ENCODE assay signal across 8 mouse cellular contexts in genomic region chr5:122302810-122303745, GRCm38 (mm10). TPM values are rescaled to one million over a fixed set of nuclear protein-coding genes. Genes with fewer than 3 reads are reported as not detected.
DNase-seq lines count a peak whose midpoint lies in the region; ATAC-seq and TF ChIP-seq lines count a peak whose summit lies in the region.
"Had no signal": no experiment of that assay in that cellular context is flagged by ENCODE, and none has a peak within 500 bp of the region (broad histone marks: within the 10 kb centered on the region; RNA-seq: fewer than 3 reads in every experiment).

No protein-coding gene starts in this region.

- no peak for ATAC-seq in hindbrain, embryonic 13.5 days (ENCODE audit: low FRiP score)
- ATAC-seq in forebrain, embryonic 12.5 days (ENCODE audit: low FRiP score), result no peak

- H3K27ac ChIP-seq in layer of hippocampus, adult 2 months, result peak overlapping the region; percentile 65; the same call in 1 of the 2 replicates
- no peak overlapping the region for H3K27ac ChIP-seq in cortical plate, adult 2 months (ENCODE audit: insufficient read depth, low read length)
- H3K27ac ChIP-seq in hindbrain, embryonic 13.5 days, result peak overlapping the region; percentile 18; the same call in 1 of the 2 replicates
- peak overlapping the region; percentile 63 for H3K27ac ChIP-seq in olfactory bulb, adult 2 months (ENCODE audit: insufficient read depth, low read depth, low read length)
- no peak overlapping the region for H3K27ac ChIP-seq in forebrain, embryonic 12.5 days

- H3K4me3 ChIP-seq in layer of hippocampus, adult 2 months, result no peak overlapping the region
- no peak overlapping the region for H3K4me3 ChIP-seq in cortical plate, adult 2 months (ENCODE audit: insufficient read depth, low read length)
- H3K4me3 ChIP-seq in hindbrain, embryonic 13.5 days, result no peak overlapping the region
- H3K4me3 ChIP-seq in olfactory bulb, adult 2 months (ENCODE audit: insufficient read depth, low read depth, low read length), result no peak overlapping the region
- no peak overlapping the region for H3K4me3 ChIP-seq in forebrain, embryonic 12.5 days (replicated peaks)
- H3K4me3 ChIP-seq: lung, embryonic 15.5 days had no signal

- no peak for DNase-seq in layer of hippocampus, adult 2 months (ENCODE audit: low spot score in 2 of 2)
- DNase-seq in layer of hippocampus, postnatal 10 days (ENCODE audit: low spot score in 2 of 2), result no peak
- DNase-seq in c-Kit-positive CD71-positive TER-119-positive erythroid progenitor cells, embryonic 14.5 days (ENCODE audit: low spot score), result no peak

- 72% methylated on average over 17 of the region's 17 CpGs for WGBS in hindbrain, embryonic 13.5 days
- WGBS in olfactory bulb, adult 2 months, result 50% methylated on average over 17 of the region's 17 CpGs
- 79% methylated on average over 17 of the region's 17 CpGs for WGBS in forebrain, embryonic 12.5 days

- TF ChIP-seq POLR2A in cortical plate, adult 2 months (IDR thresholded peaks at IDR 0.05; ENCODE audit: extremely low read depth, insufficient read depth, low read length), result no peak
- no peak for TF ChIP-seq POLR2A in olfactory bulb, adult 2 months (IDR thresholded peaks at IDR 0.05; ENCODE audit: insufficient read depth, low read depth, low read length)

- H3K36me3 ChIP-seq in hindbrain, embryonic 13.5 days, result no peaks in the 10 kb centered on the region; the same call in 1 of the 2 replicates
- peaks cover 2% of the 10 kb centered on the region for H3K36me3 ChIP-seq in forebrain, embryonic 12.5 days (replicated peaks)

- peaks cover 23% of the 10 kb centered on the region for H3K4me1 ChIP-seq in cortical plate, adult 2 months (ENCODE audit: control insufficient read depth, insufficient read depth, low read length)
- H3K4me1 ChIP-seq in hindbrain, embryonic 13.5 days (replicated peaks), result peaks cover 34% of the 10 kb centered on the region
- peaks cover 42% of the 10 kb centered on the region for H3K4me1 ChIP-seq in olfactory bulb, adult 2 months (ENCODE audit: control insufficient read depth, insufficient read depth, low read length)
- H3K4me1 ChIP-seq in forebrain, embryonic 12.5 days, result peaks cover 13% of the 10 kb centered on the region; the same call in 1 of the 2 replicates

- peak overlapping the region; percentile 49; the same call in 1 of the 2 replicates for H3K9ac ChIP-seq in hindbrain, embryonic 13.5 days
- no peak overlapping the region for H3K9ac ChIP-seq in forebrain, embryonic 12.5 days
- H3K9ac ChIP-seq: lung, embryonic 15.5 days had no signal

- H3K4me2 ChIP-seq in hindbrain, embryonic 13.5 days, result no peak overlapping the region
- no peak overlapping the region for H3K4me2 ChIP-seq in forebrain, embryonic 12.5 days
- H3K4me2 ChIP-seq: lung, embryonic 15.5 days had no signal

- H3K27me3 ChIP-seq in hindbrain, embryonic 13.5 days, result no peaks in the 10 kb centered on the region
- H3K27me3 ChIP-seq in forebrain, embryonic 12.5 days, result no peaks in the 10 kb centered on the region
- H3K27me3 ChIP-seq: lung, embryonic 15.5 days had no signal

- H3K9me3 ChIP-seq in hindbrain, embryonic 13.5 days, result no peaks in the 10 kb centered on the region
- H3K9me3 ChIP-seq in forebrain, embryonic 12.5 days, result no peaks in the 10 kb centered on the region
- H3K9me3 ChIP-seq: lung, embryonic 15.5 days had no signal

- peak; percentile 51 for TF ChIP-seq CTCF in layer of hippocampus, adult 2 months (conservative IDR thresholded peaks at IDR 0.05)
- TF ChIP-seq CTCF in cortical plate, adult 2 months (IDR thresholded peaks at IDR 0.05; ENCODE audit: extremely low read depth, insufficient read depth, low read length), result peak; percentile 10; the same call in 1 of the 2 replicates
- TF ChIP-seq CTCF in olfactory bulb, adult 2 months (IDR thresholded peaks at IDR 0.05; ENCODE audit: insufficient read depth, low read depth, low read length), result no peak

RNA-seq across cellular contexts. Expression of gene Pptc7, which starts 18.9 kb away (rescaled TPM):
- total RNA-seq in layer of hippocampus, adult 2 months (2021), result 10 to 100 TPM; 39.8 to 41.1 TPM
- 10 to 100 TPM; 26.1 to 27.3 TPM for total RNA-seq in layer of hippocampus, postnatal 10 days (2021)
- polyA plus RNA-seq in cortical plate, adult 2 months (2012; rRNA removed), result 25.0 and 27.9 TPM in 2 replicates
- 8.0 and 8.3 TPM in 2 replicates for polyA plus RNA-seq in hindbrain, embryonic 13.5 days (2015; fragmentation: Nextera tagmentation; extraction: Ambion mirVana)
- not detected in 2 replicates for polyA plus RNA-seq in olfactory bulb, adult 2 months (2012; ENCODE audit: insufficient read depth, insufficient read length, low replicate concordance, missing spikeins)
- 9.6 and 10.7 TPM in 2 replicates for polyA plus RNA-seq in forebrain, embryonic 12.5 days (2016; fragmentation: Nextera tagmentation; extraction: Ambion mirVana)

RNA-seq across cellular contexts. Expression of gene Tctn1, which starts 38.8 kb away (rescaled TPM):
- 10 to 100 TPM; 15.2 TPM for total RNA-seq in layer of hippocampus, adult 2 months (2021)
- 10 to 100 TPM; 15.0 to 17.3 TPM for total RNA-seq in layer of hippocampus, postnatal 10 days (2021)
- polyA plus RNA-seq in cortical plate, adult 2 months (2012; rRNA removed), result 28.0 and 29.4 TPM in 2 replicates
- 5.9 and 6.6 TPM in 2 replicates for polyA plus RNA-seq in hindbrain, embryonic 13.5 days (2015; fragmentation: Nextera tagmentation; extraction: Ambion mirVana)
- not detected in 2 replicates for polyA plus RNA-seq in olfactory bulb, adult 2 months (2012; ENCODE audit: insufficient read depth, insufficient read length, low replicate concordance, missing spikeins)
- 4.4 and 5.5 TPM in 2 replicates for polyA plus RNA-seq in forebrain, embryonic 12.5 days (2016; fragmentation: Nextera tagmentation; extraction: Ambion mirVana)

RNA-seq across cellular contexts. Expression of gene Rad9b, which starts 51.0 kb away (rescaled TPM):
- 1 to 10 TPM; 5.1 to 5.9 TPM for total RNA-seq in layer of hippocampus, adult 2 months (2021)
- total RNA-seq in layer of hippocampus, postnatal 10 days (2021), result 1 to 10 TPM; 5.1 to 5.4 TPM
- polyA plus RNA-seq in cortical plate, adult 2 months (2012; rRNA removed), result 9.5 and 10.4 TPM in 2 replicates
- 21.0 and 23.9 TPM in 2 replicates for polyA plus RNA-seq in hindbrain, embryonic 13.5 days (2015; fragmentation: Nextera tagmentation; extraction: Ambion mirVana)
- polyA plus RNA-seq in olfactory bulb, adult 2 months (2012; ENCODE audit: insufficient read depth, insufficient read length, low replicate concordance, missing spikeins), result not detected in 2 replicates
- polyA plus RNA-seq in forebrain, embryonic 12.5 days (2016; fragmentation: Nextera tagmentation; extraction: Ambion mirVana), result 12.7 and 15.8 TPM in 2 replicates

RNA-seq across cellular contexts. Expression of gene Vps29, which starts 51.1 kb away (rescaled TPM):
- total RNA-seq in layer of hippocampus, adult 2 months (2021), result 100 to 1,000 TPM; 173 to 186 TPM
- 100 to 1,000 TPM; 213 to 228 TPM for total RNA-seq in layer of hippocampus, postnatal 10 days (2021)
- 183 and 191 TPM in 2 replicates for polyA plus RNA-seq in cortical plate, adult 2 months (2012; rRNA removed)
- 297 and 305 TPM in 2 replicates for polyA plus RNA-seq in hindbrain, embryonic 13.5 days (2015; fragmentation: Nextera tagmentation; extraction: Ambion mirVana)
- 225 TPM in 1 of 2 replicates, not detected in the other for polyA plus RNA-seq in olfactory bulb, adult 2 months (2012; ENCODE audit: insufficient read depth, insufficient read length, low replicate concordance, missing spikeins)
- 174 and 186 TPM in 2 replicates for polyA plus RNA-seq in forebrain, embryonic 12.5 days (2016; fragmentation: Nextera tagmentation; extraction: Ambion mirVana)

Comparison
In these comparisons a context has a peak if more than half of its experiments do, and no peak if none do; other contexts are left out.
1. H3K27ac ChIP-seq: peak in layer of hippocampus, adult 2 months (single experiment), hindbrain, embryonic 13.5 days (single experiment) and olfactory bulb, adult 2 months (single experiment); none in cortical plate, adult 2 months (single experiment) and forebrain, embryonic 12.5 days (single experiment).
2. RNA of gene Rad9b, which starts 51.0 kb away (polyA plus RNA-seq): 21.0 to 23.9 TPM in hindbrain, embryonic 13.5 days, 12.7 to 15.8 TPM in forebrain, embryonic 12.5 days and 9.5 to 10.4 TPM in cortical plate, adult 2 months; not detected in olfactory bulb, adult 2 months; every median in the first group is over 10 times any median in the second.